Mouse (Mus musculus) olfactory bulb, adult 2 months (tissue): ENCODE measurements around the gene Clk2. TPM values are rescaled to one million over a fixed set of nuclear protein-coding genes. Genes with fewer than 3 reads are reported as not detected.
A peak's percentile ranks its signal among the peaks of the same experiment; 100 is the strongest.

Experiments used
- H3K27ac ChIP-seq: fragments of 200-500 bp; 2 replicates; pipeline ENCODE4 v1.5.1; 2012; ENCODE audit warnings: low read depth, low read length; ENCODE audit not compliant: insufficient read depth
- H3K4me1 ChIP-seq: fragments of 200-500 bp; 2 replicates; pipeline ENCODE4 v1.6.1; 2012; ENCODE audit warnings: low read length; ENCODE audit not compliant: control insufficient read depth, insufficient read depth
- H3K4me3 ChIP-seq: fragments of 200-500 bp; 2 replicates; pipeline ENCODE4 v1.5.1; 2012; ENCODE audit warnings: mild to moderate bottlenecking, low read depth, low read length, moderate library complexity; ENCODE audit not compliant: insufficient read depth
- CTCF ChIP-seq: fragments of 200-500 bp; IDR thresholded peaks from 2 replicates; pipeline ENCODE4 v1.5.1; 2012; ENCODE audit warnings: low read depth, mild to moderate bottlenecking, low read length, moderate library complexity; ENCODE audit not compliant: insufficient read depth
- POLR2A ChIP-seq: fragments of 200-500 bp; IDR thresholded peaks from 2 replicates; pipeline ENCODE4 v1.6.1; 2012; ENCODE audit warnings: mild to moderate bottlenecking, low read depth, low read length, moderate library complexity; ENCODE audit not compliant: insufficient read depth
- WGBS: fragments of 180-500 bp; shearing (Covaris S2); methylation state at CpG from one replicate; pipeline ENCODE4 v1.1.7; 2018; 5-methylcytosine and 5-hydroxymethylcytosine counted together
- polyA plus RNA-seq: library from polyadenylated mRNA; stranded (reverse); fragments of >200 nt; gene quantifications from 2 replicates; pipeline ENCODE4 v1.2.4, GENCODE M21; 2012; ENCODE audit warnings: low replicate concordance; ENCODE audit not compliant: missing spikeins, insufficient read depth, insufficient read length

Gene Clk2
- polyA plus RNA-seq, 1 experiment: not detected

GRCm38 (mm10) chr3:89166945-89167344 lies 2.4 kb downstream of the Clk2 start:
- no peak overlapping the region for H3K27ac ChIP-seq
- no peak overlapping the region for H3K4me3 ChIP-seq
- H3K4me1 ChIP-seq: peaks cover 6% of the 10 kb centered on the region; the same call in 1 of the 2 replicates
- TF ChIP-seq CTCF (no peak), POLR2A (no peak)
- 90% methylated on average over 19 of the region's 19 CpGs for WGBS

DNA sequence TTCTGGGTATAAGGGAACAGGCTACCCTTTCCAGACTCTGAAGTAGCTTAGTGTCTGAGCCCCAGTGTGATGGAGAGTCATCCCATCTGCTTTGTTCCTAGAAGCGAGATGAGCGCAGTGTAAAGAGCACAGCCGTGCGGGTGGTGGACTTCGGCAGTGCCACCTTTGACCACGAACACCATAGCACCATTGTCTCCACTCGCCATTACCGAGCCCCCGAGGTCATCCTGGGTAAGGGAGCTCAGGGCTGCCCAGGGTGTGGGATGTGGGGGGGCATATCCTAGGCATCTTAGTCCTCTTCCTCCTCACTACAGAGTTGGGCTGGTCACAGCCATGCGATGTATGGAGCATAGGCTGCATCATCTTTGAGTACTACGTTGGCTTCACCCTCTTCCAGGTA lies 10.2 kb downstream of the Clk2 start:
- H3K4me1 ChIP-seq: peaks cover 4% of the 10 kb centered on the region; the same call in 1 of the 2 replicates
- TF ChIP-seq POLR2A (no peak), CTCF (no peak)
- no peak overlapping the region for H3K4me3 ChIP-seq
- WGBS: 89% methylated on average over 11 of the region's 11 CpGs
- no peak overlapping the region for H3K27ac ChIP-seq

- no peak for TF ChIP-seq POLR2A
- no peak for TF ChIP-seq CTCF
- WGBS: 91% methylated on average over 10 of the region's 10 CpGs
- Histone ChIP-seq H3K4me3 (no peak overlapping the region), H3K27ac (no peak overlapping the region), H3K4me1 (peaks cover 4% of the 10 kb centered on the region; the same call in 1 of the 2 replicates)
These were observed 10.9 kb downstream of the Clk2 start for GRCm38 (mm10) chr3:89175544-89175943.

DNA sequence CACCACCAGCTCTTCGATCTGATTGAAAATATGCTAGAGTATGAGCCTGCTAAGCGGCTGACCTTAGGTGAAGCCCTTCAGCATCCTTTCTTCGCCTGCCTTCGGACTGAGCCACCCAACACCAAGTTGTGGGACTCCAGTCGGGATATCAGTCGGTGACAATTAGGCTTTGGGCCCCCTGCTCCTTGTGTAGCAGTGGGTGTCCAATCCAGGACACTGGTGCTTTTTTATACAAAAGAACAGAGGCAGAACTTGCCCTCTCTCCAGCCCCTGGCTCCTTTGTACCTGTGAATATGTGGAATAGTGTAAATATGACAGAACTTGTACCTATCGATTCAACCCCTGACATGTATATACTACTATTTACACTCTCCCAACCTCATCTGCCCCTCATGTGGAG lies 11.8 kb downstream of the Clk2 start:
- WGBS: 78% methylated on average over 7 of the region's 7 CpGs
- TF ChIP-seq POLR2A: no peak
- TF ChIP-seq CTCF: no peak
- no peak overlapping the region for H3K4me3 ChIP-seq
- H3K27ac ChIP-seq: no peak overlapping the region
- peaks cover 4% of the 10 kb centered on the region; the same call in 1 of the 2 replicates for H3K4me1 ChIP-seq

DNA sequence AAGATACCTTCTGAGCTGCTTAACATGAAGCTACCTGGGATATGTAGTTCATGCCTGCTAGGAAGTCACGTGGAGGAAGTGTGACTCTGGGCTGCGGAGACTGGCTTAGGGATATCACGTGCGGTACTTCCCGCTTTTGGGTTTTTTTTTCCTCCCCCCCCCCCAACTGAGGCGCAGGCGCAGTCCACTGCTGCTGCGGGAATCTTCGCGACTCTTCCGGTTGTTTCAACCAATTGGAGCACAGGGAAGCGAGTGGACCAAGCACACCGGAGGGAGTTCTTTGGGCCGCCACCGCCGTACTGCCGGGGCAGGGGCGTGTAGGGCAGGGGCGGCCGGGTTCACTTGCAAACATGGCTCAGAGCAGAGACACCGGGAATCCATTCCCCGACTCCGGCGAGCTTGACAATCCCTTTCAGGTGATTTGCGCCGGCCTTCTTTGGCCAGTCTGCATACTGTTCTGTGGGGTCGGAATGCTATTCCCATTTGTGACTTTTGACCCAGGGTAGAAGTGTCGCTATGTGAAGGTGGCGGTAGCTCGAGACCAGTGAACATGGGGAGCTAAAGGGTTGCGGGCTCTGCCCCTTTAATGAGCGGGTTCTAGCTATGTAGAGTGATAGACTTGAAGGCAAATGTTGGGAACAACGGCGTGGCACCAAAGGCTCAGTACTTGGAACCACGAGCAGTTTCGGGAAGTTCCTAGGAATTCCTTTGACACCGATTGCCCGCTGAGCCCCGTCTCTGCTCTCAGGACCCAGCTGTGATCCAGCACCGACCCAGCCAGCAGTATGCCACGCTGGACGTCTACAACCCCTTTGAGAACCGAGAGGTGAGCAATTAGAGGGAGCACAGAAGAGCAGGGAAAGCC lies 12.9 kb downstream of the Clk2 start, which contains the start of gene Scamp3:
Gene Scamp3 (plus strand): TSS at position 232 of the 865 bp plus-strand sequence.
- under 1% methylated on average over 43 of the region's 43 CpGs for whole genome bisulfite sequencing
- 0 out of 2 replicates have a peak within 1 kb of the TSS, but pooled peaks have one; percentile 1 for H3K27ac ChIP-seq
- H3K4me1 ChIP-seq: peaks cover 4% of the 10 kb centered on the region; the same call in 1 of the 2 replicates
- H3K4me3 ChIP-seq: peak within 1 kb of the TSS; percentile 56
- TF ChIP-seq CTCF: no peak
- TF ChIP-seq POLR2A: peak; percentile 59; the same call in 1 of the 2 replicates

DNA sequence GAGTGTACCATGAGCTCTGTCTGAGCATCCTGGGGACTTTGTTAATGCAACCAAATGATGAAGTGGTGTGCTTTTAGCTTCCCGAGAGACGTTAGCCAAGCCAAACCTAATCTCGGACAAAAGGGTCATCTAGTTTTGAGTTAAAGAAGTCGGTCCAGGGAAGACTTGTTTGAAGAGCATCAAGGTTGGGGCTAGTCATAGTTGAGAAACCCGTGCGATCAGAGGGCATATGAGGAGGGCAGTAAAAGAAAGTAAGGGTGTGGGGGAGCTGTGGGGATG lies 13.5 kb downstream of the Clk2 start:
- peak overlapping the region; percentile 56 for H3K4me3 ChIP-seq
- peaks cover 7% of the 10 kb centered on the region; the same call in 1 of the 2 replicates for H3K4me1 ChIP-seq
- H3K27ac ChIP-seq: 0 out of 2 replicates have a peak overlapping the region, but pooled peaks have one; percentile 1
- TF ChIP-seq POLR2A (no peak), CTCF (no peak)
- WGBS: 6% methylated on average over 6 of the region's 6 CpGs

DNA sequence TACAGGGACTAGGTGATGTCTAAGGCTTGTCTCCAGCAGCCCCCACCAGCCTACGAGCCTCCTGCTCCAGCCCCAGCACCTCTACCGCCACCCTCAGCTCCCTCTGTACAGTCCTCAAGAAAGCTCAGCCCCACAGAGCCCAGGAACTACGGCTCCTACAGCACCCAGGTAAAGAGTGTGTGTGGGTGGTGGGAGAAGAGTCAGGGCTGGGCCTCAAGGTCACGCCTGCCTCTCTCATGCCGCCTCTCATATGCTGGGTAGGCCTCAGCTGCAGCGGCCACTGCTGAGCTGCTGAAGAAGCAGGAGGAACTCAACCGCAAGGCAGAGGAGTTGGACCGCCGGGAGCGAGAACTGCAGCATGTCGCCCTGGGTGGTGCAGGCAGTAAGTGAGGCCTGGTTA lies 14.5 kb downstream of the Clk2 start:
- Histone ChIP-seq H3K4me1 (peaks cover 9% of the 10 kb centered on the region; the same call in 1 of the 2 replicates), H3K27ac (no peak overlapping the region), H3K4me3 (no peak overlapping the region)
- WGBS: 90% methylated on average over 11 of the region's 11 CpGs
- TF ChIP-seq POLR2A (no peak), CTCF (no peak)

DNA sequence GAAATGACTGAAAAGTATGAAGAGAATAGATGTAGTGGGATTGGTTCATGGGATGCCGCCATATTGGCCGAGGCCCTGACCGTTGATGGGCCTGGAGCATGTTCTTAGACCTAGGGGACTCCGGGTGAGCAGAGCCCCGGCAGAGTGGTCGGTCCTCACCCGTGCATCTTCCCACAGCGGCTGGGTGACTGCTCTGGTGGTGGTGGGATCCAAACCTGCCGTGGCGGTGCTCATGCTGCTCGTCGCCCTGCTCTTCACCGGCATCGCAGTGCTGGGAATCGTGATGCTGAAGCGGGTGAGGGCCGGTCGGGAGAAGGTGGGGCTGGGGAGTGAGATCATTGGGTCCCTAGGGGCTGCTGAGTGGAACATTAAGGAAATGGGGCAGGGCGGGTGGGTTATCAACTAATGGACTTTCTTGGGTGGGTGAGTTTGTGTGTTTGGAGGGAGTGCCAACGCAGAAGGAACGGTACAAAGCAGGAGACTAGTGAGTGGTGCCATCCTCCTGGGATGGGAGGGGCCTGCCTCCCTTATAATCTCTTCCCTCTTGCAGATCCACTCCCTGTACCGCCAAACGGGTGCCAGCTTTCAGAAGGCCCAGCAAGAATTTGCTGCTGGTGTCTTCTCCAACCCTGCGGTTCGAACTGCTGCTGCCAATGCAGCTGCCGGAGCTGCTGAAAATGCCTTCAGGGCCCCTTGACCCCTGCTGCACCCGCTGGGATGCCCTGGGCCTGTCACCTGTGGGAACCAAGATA lies 17.3 kb downstream of the Clk2 start:
- 92% methylated on average over 27 of the region's 27 CpGs for WGBS
- TF ChIP-seq CTCF (no peak), POLR2A (no peak)
- Histone ChIP-seq H3K4me1 (peaks cover 22% of the 10 kb centered on the region), H3K4me3 (no peak overlapping the region), H3K27ac (no peak overlapping the region)
